Mouse (Mus musculus) CH12.LX (cell line): ENCODE measurements around the gene Gm44596. TPM values are rescaled to one million over a fixed set of nuclear protein-coding genes. Genes with fewer than 3 reads are reported as not detected.

ENCODE experiments used
- DNase-seq: peaks from one replicate; pipeline ENCODE4 v3.0.0-alpha.2; 2013; ENCODE audit errors: extremely low read depth
- H3K27ac ChIP-seq: 2 replicates; pipeline ENCODE4 v1.5.1; 2012; ENCODE audit warnings: low read depth, mild to moderate bottlenecking, control low read depth, moderate library complexity; ENCODE audit not compliant: insufficient read depth
- H3K27me3 ChIP-seq: replicated peaks from 2 replicates; pipeline ENCODE3; 2012; ENCODE audit warnings: inconsistent platforms
- H3K36me3 ChIP-seq, 2 experiments: replicated peaks in 1 of 2; 2 replicates each; pipeline versions ENCODE3 to v1.6.1; 2012; ENCODE audit warnings: inconsistent platforms in 1 of 2, low read length in 1 of 2, mild to moderate bottlenecking in 1 of 2, mixed read lengths in 1 of 2, moderate library complexity in 1 of 2; ENCODE audit not compliant: control insufficient read depth in 1 of 2, insufficient read depth in 1 of 2
- H3K4me1 ChIP-seq, 2 experiments: 2 replicates each; pipeline ENCODE4 v1.6.1; 2012; ENCODE audit warnings: inconsistent platforms in 1 of 2, moderate library complexity in 1 of 2; ENCODE audit not compliant: insufficient read depth in 2 of 2, control insufficient read depth in 1 of 2
- H3K4me2 ChIP-seq: 2 replicates; pipeline ENCODE4 v1.6.1; 2012; ENCODE audit warnings: low read depth, mild to moderate bottlenecking, control low read depth; ENCODE audit not compliant: poor library complexity, insufficient read depth, severe bottlenecking
- H3K4me3 ChIP-seq, 3 experiments: fragments of 150-350 bp in 1 of 3; sonication (generic) in 1 of 3; replicated peaks in 1 of 3; 2 replicates each; pipeline versions ENCODE3 to v1.5.1; 2011 to 2012; ENCODE audit warnings: low read depth in 2 of 3, low read length in 2 of 3, mild to moderate bottlenecking in 2 of 3, moderate library complexity in 2 of 3, control low read depth in 1 of 3, improper control_type of control experiment in 1 of 3, inconsistent platforms in 1 of 3, mixed read lengths in 1 of 3; ENCODE audit not compliant: poor library complexity in 1 of 3
- H3K79me2 ChIP-seq: replicated peaks from 2 replicates; pipeline ENCODE4 v1.6.1; 2012; ENCODE audit warnings: mild to moderate bottlenecking, moderate library complexity; ENCODE audit not compliant: control insufficient read depth, poor library complexity, insufficient read depth, severe bottlenecking; ENCODE audit errors: extremely low read depth
- H3K9ac ChIP-seq: 2 replicates; pipeline ENCODE4 v1.6.1; 2012; ENCODE audit warnings: low read depth, mild to moderate bottlenecking, control low read depth, moderate library complexity; ENCODE audit not compliant: insufficient read depth
- H3K9me3 ChIP-seq: replicated peaks from 2 replicates; pipeline ENCODE3; 2012; ENCODE audit warnings: low read length, inconsistent platforms, mixed read lengths
- CHD1 ChIP-seq: IDR thresholded peaks from 2 replicates; pipeline ENCODE4 v1.6.1; 2012; ENCODE audit warnings: low read depth, low read length, improper control_type of control experiment, inconsistent platforms
- E2F4 ChIP-seq: IDR thresholded peaks from 2 replicates; pipeline ENCODE4 v1.6.1; 2011; ENCODE audit warnings: low read depth, low read length, improper control_type of control experiment; ENCODE audit not compliant: insufficient replicate concordance
- ELF1 ChIP-seq: IDR thresholded peaks from 2 replicates; pipeline ENCODE4 v1.6.1; 2014; ENCODE audit warnings: low read depth, mild to moderate bottlenecking, inconsistent platforms, low read length, improper control_type of control experiment
- EP300 ChIP-seq: IDR thresholded peaks from 2 replicates; pipeline ENCODE4 v1.6.1; 2011; ENCODE audit warnings: low read length, improper control_type of control experiment
- GABPA ChIP-seq: IDR thresholded peaks from 2 replicates; pipeline ENCODE4 v1.6.1; 2012; ENCODE audit warnings: low read depth, low read length, improper control_type of control experiment, inconsistent platforms; ENCODE audit not compliant: insufficient replicate concordance
- JUN ChIP-seq: IDR thresholded peaks from 2 replicates; pipeline ENCODE4 v1.6.1; 2011; ENCODE audit warnings: low read depth, mild to moderate bottlenecking, low read length, improper control_type of control experiment, moderate library complexity; ENCODE audit not compliant: insufficient read depth
- JUND ChIP-seq: conservative IDR thresholded peaks from 2 replicates; pipeline ENCODE4 v1.6.1; 2011; ENCODE audit warnings: low read depth, low read length, improper control_type of control experiment
- MAX ChIP-seq: IDR thresholded peaks from 2 replicates; pipeline ENCODE4 v1.6.1; 2011; ENCODE audit warnings: low read length, improper control_type of control experiment
- MAZ ChIP-seq: IDR thresholded peaks from 2 replicates; pipeline ENCODE4 v1.6.1; 2012; ENCODE audit warnings: low read depth, mild to moderate bottlenecking, inconsistent platforms, low read length, improper control_type of control experiment, moderate library complexity
- MXI1 ChIP-seq: IDR thresholded peaks from 2 replicates; pipeline ENCODE4 v1.6.1; 2011; ENCODE audit warnings: mild to moderate bottlenecking, low read depth, low read length, improper control_type of control experiment
- NELFE ChIP-seq: IDR thresholded peaks from 2 replicates; pipeline ENCODE4 v1.6.1; 2011; ENCODE audit warnings: low read depth, low read length, improper control_type of control experiment
- PAX5 ChIP-seq: IDR thresholded peaks from 2 replicates; pipeline ENCODE4 v1.6.1; 2012; ENCODE audit warnings: low read length, inconsistent platforms, mixed read lengths
- POLR2A ChIP-seq: IDR thresholded peaks from 2 replicates; pipeline ENCODE4 v1.6.1; 2011; ENCODE audit warnings: low read depth, mild to moderate bottlenecking, improper control_type of control experiment, low read length
- POLR2AphosphoS2 ChIP-seq: IDR thresholded peaks from 2 replicates; pipeline ENCODE4 v1.6.1; 2011; ENCODE audit warnings: low read depth, low read length, improper control_type of control experiment
- SIN3A ChIP-seq: IDR thresholded peaks from 2 replicates; pipeline ENCODE4 v1.6.1; 2012; ENCODE audit warnings: low read length, improper control_type of control experiment, inconsistent platforms
- TBP ChIP-seq: conservative IDR thresholded peaks from 2 replicates; pipeline ENCODE4 v1.6.1; 2011; ENCODE audit warnings: low read depth, low read length, improper control_type of control experiment
- USF1 ChIP-seq: IDR thresholded peaks from 2 replicates; pipeline ENCODE4 v1.6.1; 2014; ENCODE audit warnings: low read depth, mild to moderate bottlenecking, inconsistent platforms, low read length, improper control_type of control experiment
- USF2 ChIP-seq: conservative IDR thresholded peaks from 2 replicates; pipeline ENCODE4 v1.6.1; 2011; ENCODE audit warnings: low read depth, low read length, improper control_type of control experiment
- ZC3H11A ChIP-seq: IDR thresholded peaks from 2 replicates; pipeline ENCODE4 v1.6.1; 2012; ENCODE audit warnings: low read depth, mild to moderate bottlenecking, inconsistent platforms, low read length, improper control_type of control experiment
- ZMIZ1 ChIP-seq: IDR thresholded peaks from 2 replicates; pipeline ENCODE4 v1.6.1; 2012; ENCODE audit warnings: low read depth, mild to moderate bottlenecking, inconsistent platforms, low read length, improper control_type of control experiment
- ZNF384 ChIP-seq: IDR thresholded peaks from 2 replicates; pipeline ENCODE4 v1.6.1; 2012; ENCODE audit warnings: low read depth, low read length, improper control_type of control experiment, inconsistent platforms
- dilution Hi-C: fragments of 300-500 bp; cut with MboI; formaldehyde crosslinking; loops from 2 replicates; pipeline ENCODE4 v1.14.3; 2020; ENCODE audit warnings: low sequenced_read_pairs; ENCODE audit not compliant: extremely low pct_unique_long_range_greater_than_20kb, extremely low pct_ligation_motif_present
- in situ Hi-C: fragments of 300-500 bp; cut with MboI; formaldehyde crosslinking; loops from 3 replicates; pipeline ENCODE4 v1.14.3; 2019; ENCODE audit warnings: low sequenced_read_pairs, low pct_ligation_motif_present, low pct_unique_long_range_greater_than_20kb, mixed read lengths
- polyA plus RNA-seq: library from polyadenylated mRNA; unstranded; fragments of >175 nt; gene quantifications from 2 replicates; pipeline ENCODE4 v1.2.1, GENCODE M21; 2012; ENCODE audit warnings: low read depth; ENCODE audit not compliant: insufficient read length
- total RNA-seq, 2 experiments: library from RNA; depleted of rRNA; stranded (reverse); fragments of 300-350 nt in 1 of 2; fragments of >200 nt in 1 of 2; gene quantifications; 2 replicates each; pipeline ENCODE4 v1.2.3; 2012 to 2014

Gm44596 gene
- total and polyA plus RNA-seq, 3 experiments = not detected

GRCm38 (mm10) chr6:128447063-128447462 lies 71.8 kb downstream of the Gm44596 start:
- Histone ChIP-seq H3K4me2 (no peak overlapping the region), H3K4me1 (peaks cover 3 to 4% of the 10 kb centered on the region in 2 experiments; a peak in 2 of 4 replicates), H3K27ac (no peak overlapping the region), H3K9me3 (no peaks in the 10 kb centered on the region), H3K36me3 (peaks cover 0 to 5% of the 10 kb centered on the region in 2 experiments), H3K79me2 (no peaks in the 10 kb centered on the region), H3K9ac (no peak overlapping the region), H3K4me3 (no peak overlapping the region), H3K27me3 (no peaks in the 10 kb centered on the region)
- in situ Hi-C loops = no loop called here
- dilution Hi-C loops = no loop called here
- no peak for DNase-seq
- TF ChIP-seq ZC3H11A = no peak
- TF ChIP-seq NELFE = no peak
- no peak for TF ChIP-seq POLR2AphosphoS2
- TF ChIP-seq ZMIZ1 = no peak
- TF ChIP-seq MAZ = no peak
- no peak for TF ChIP-seq GABPA
- no peak for TF ChIP-seq ELF1
- no peak for TF ChIP-seq ZNF384
- no peak for TF ChIP-seq PAX5
- TF ChIP-seq MAX = no peak
- no peak for TF ChIP-seq MXI1
- no peak for TF ChIP-seq SIN3A
- TF ChIP-seq JUN = no peak
- no peak for TF ChIP-seq TBP
- TF ChIP-seq POLR2A = no peak
- no peak for TF ChIP-seq USF2
- TF ChIP-seq E2F4 = no peak
- TF ChIP-seq USF1 = no peak

GRCm38 (mm10) chr6:128455835-128456605 lies 80.7 kb downstream of the Gm44596 start:
- dilution Hi-C loops (no loop called here), in situ Hi-C loops (no loop called here)

More at GRCm38 (mm10) chr6:128455835-128456605, 80.7 kb downstream of the Gm44596 start:
- TF ChIP-seq ZC3H11A (no peak), USF2 (no peak), EP300 (no peak), ZNF384 (no peak), POLR2A (no peak), CHD1 (no peak), JUND (no peak), TBP (no peak)
- H3K27me3 ChIP-seq = no peaks in the 10 kb centered on the region
- H3K9ac ChIP-seq = no peak overlapping the region
- H3K79me2 ChIP-seq = no peaks in the 10 kb centered on the region
- DNase-seq = no peak
- H3K36me3 ChIP-seq = no peaks in the 10 kb centered on the region
- H3K27ac ChIP-seq = no peak overlapping the region
- no peak overlapping the region for H3K4me2 ChIP-seq
- H3K4me3 ChIP-seq = no peak overlapping the region
- no peaks in the 10 kb centered on the region for H3K9me3 ChIP-seq
- peaks cover 0 to 17% of the 10 kb centered on the region in 2 experiments; a peak in 2 of 4 replicates for H3K4me1 ChIP-seq

Other genes with a start within 250 kb of the Gm44596 start
- 0.92 and 0.98 TPM in 2 replicates for gene Tspan9, start 231.9 kb upstream of the Gm44596 start, total RNA-seq (2012; rRNA removed)
- gene Tspan9, start 231.9 kb upstream of the Gm44596 start, total RNA-seq (2014; rRNA removed) = 0.40 and 0.55 TPM in 2 replicates
- 0.33 and 0.71 TPM in 2 replicates for gene Tspan9, start 231.9 kb upstream of the Gm44596 start, polyA plus RNA-seq
- gene Tead4, start 74.7 kb upstream of the Gm44596 start, total RNA-seq (2012; rRNA removed) = not detected in 2 replicates
- gene Tead4, start 74.7 kb upstream of the Gm44596 start, total RNA-seq (2014; rRNA removed) = not detected in 2 replicates
- gene Tead4, start 74.7 kb upstream of the Gm44596 start, polyA plus RNA-seq = 0.15 TPM in 1 of 2 replicates, not detected in the other
- 4.9 and 5.5 TPM in 2 replicates for gene Tulp3, start 19.7 kb upstream of the Gm44596 start, total RNA-seq (2012; rRNA removed)
- 3.7 and 5.6 TPM in 2 replicates for gene Tulp3, start 19.7 kb upstream of the Gm44596 start, total RNA-seq (2014; rRNA removed)
- gene Tulp3, start 19.7 kb upstream of the Gm44596 start, polyA plus RNA-seq = 11.5 and 13.1 TPM in 2 replicates
- gene Rhno1, start 12.6 kb upstream of the Gm44596 start, total RNA-seq (2012; rRNA removed) = 28.7 and 34.9 TPM in 2 replicates
- 18.5 and 19.3 TPM in 2 replicates for gene Rhno1, start 12.6 kb upstream of the Gm44596 start, total RNA-seq (2014; rRNA removed)
- gene Rhno1, start 12.6 kb upstream of the Gm44596 start, polyA plus RNA-seq = 53.4 and 60.0 TPM in 2 replicates
- gene Foxm1, start 12.5 kb upstream of the Gm44596 start, total RNA-seq (2012; rRNA removed) = 14.3 and 16.8 TPM in 2 replicates
- gene Foxm1, start 12.5 kb upstream of the Gm44596 start, total RNA-seq (2014; rRNA removed) = 5.8 and 6.0 TPM in 2 replicates
- 32.5 and 41.0 TPM in 2 replicates for gene Foxm1, start 12.5 kb upstream of the Gm44596 start, polyA plus RNA-seq
- gene Tex52, start within 50 bp of the Gm44596 start, total RNA-seq (2012; rRNA removed) = 0.13 TPM in 1 of 2 replicates, not detected in the other
- not detected in 2 replicates for gene Tex52, start within 50 bp of the Gm44596 start, total RNA-seq (2014; rRNA removed)
- gene Tex52, start within 50 bp of the Gm44596 start, polyA plus RNA-seq = not detected in 2 replicates
- 0.13 TPM in 2 replicates for gene Nrip2, start 23.8 kb downstream of the Gm44596 start, total RNA-seq (2012; rRNA removed)
- not detected in 2 replicates for gene Nrip2, start 23.8 kb downstream of the Gm44596 start, total RNA-seq (2014; rRNA removed)
- 1.1 and 1.3 TPM in 2 replicates for gene Nrip2, start 23.8 kb downstream of the Gm44596 start, polyA plus RNA-seq
- 16.8 and 17.9 TPM in 2 replicates for gene Itfg2, start 49.4 kb downstream of the Gm44596 start, total RNA-seq (2012; rRNA removed)
- 5.3 and 8.0 TPM in 2 replicates for gene Itfg2, start 49.4 kb downstream of the Gm44596 start, total RNA-seq (2014; rRNA removed)
- gene Itfg2, start 49.4 kb downstream of the Gm44596 start, polyA plus RNA-seq = 45.1 and 45.3 TPM in 2 replicates
- gene Fkbp4, start 63.2 kb downstream of the Gm44596 start, total RNA-seq (2012; rRNA removed) = 265 and 319 TPM in 2 replicates
- 190 and 198 TPM in 2 replicates for gene Fkbp4, start 63.2 kb downstream of the Gm44596 start, total RNA-seq (2014; rRNA removed)
- 304 and 366 TPM in 2 replicates for gene Fkbp4, start 63.2 kb downstream of the Gm44596 start, polyA plus RNA-seq
- gene Pzp, start 151.2 kb downstream of the Gm44596 start, total RNA-seq (2012; rRNA removed) = not detected in 2 replicates
- not detected in 2 replicates for gene Pzp, start 151.2 kb downstream of the Gm44596 start, total RNA-seq (2014; rRNA removed)
- not detected in 2 replicates for gene Pzp, start 151.2 kb downstream of the Gm44596 start, polyA plus RNA-seq
- not detected in 2 replicates for gene A2ml1, start 206.1 kb downstream of the Gm44596 start, total RNA-seq (2012; rRNA removed)
- not detected in 2 replicates for gene A2ml1, start 206.1 kb downstream of the Gm44596 start, total RNA-seq (2014; rRNA removed)
- gene A2ml1, start 206.1 kb downstream of the Gm44596 start, polyA plus RNA-seq = not detected in 2 replicates
- not detected in 2 replicates for gene Klrb1a, start 248.0 kb downstream of the Gm44596 start, total RNA-seq (2012; rRNA removed)
- not detected in 2 replicates for gene Klrb1a, start 248.0 kb downstream of the Gm44596 start, total RNA-seq (2014; rRNA removed)
- gene Klrb1a, start 248.0 kb downstream of the Gm44596 start, polyA plus RNA-seq = not detected in 2 replicates